Mouse (Mus musculus) embryonic fibroblast, embryonic 13.5 days (primary cell): ENCODE results near the gene Vmo1. TPM values are rescaled to one million over a fixed set of nuclear protein-coding genes. Genes with fewer than 3 reads are reported as not detected.
"Not testable (repeated sequence)": the region's sequence is repeated elsewhere in the genome, so short reads cannot be mapped to it uniquely, and the experiment has no call there.

Experiments
- H3K27ac ChIP-seq: 2 replicates; pipeline ENCODE4 v1.5.1; 2012; ENCODE audit warnings: low read length, control low read depth, inconsistent platforms; ENCODE audit not compliant: insufficient read depth
- H3K4me1 ChIP-seq: 2 replicates; pipeline ENCODE4 v1.6.1; 2011; ENCODE audit warnings: low read length; ENCODE audit not compliant: control insufficient read depth, insufficient read depth
- H3K4me3 ChIP-seq: 2 replicates; pipeline ENCODE4 v1.5.1; 2011; ENCODE audit warnings: mild to moderate bottlenecking, control low read depth, low read length; ENCODE audit not compliant: insufficient read depth
- CTCF ChIP-seq: IDR thresholded peaks from 2 replicates; pipeline ENCODE4 v1.5.1; 2011; ENCODE audit warnings: mild to moderate bottlenecking, control low read depth, low read length, moderate library complexity, borderline replicate concordance; ENCODE audit not compliant: insufficient read depth
- POLR2A ChIP-seq: IDR thresholded peaks from 2 replicates; pipeline ENCODE4 v1.6.1; 2011; ENCODE audit warnings: low read depth, mild to moderate bottlenecking, control low read depth, low read length, moderate library complexity
- polyA plus RNA-seq: library from polyadenylated mRNA; stranded (reverse); fragments of >200 nt; gene quantifications from 2 replicates; pipeline ENCODE4 v1.2.4, GENCODE M21; 2011; ENCODE audit warnings: low read depth; ENCODE audit not compliant: missing spikeins, insufficient read length

The Vmo1 gene
- polyA plus RNA-seq, 1 experiment: 0.79 TPM

GRCm38 (mm10) chr11:70540928-70541327 is 26.5 kb upstream of the Vmo1 start:
- Histone ChIP-seq H3K4me1 (0 out of 2 replicates have a peak, but pooled peaks cover 5% of the 10 kb centered on the region), H3K4me3 (peak overlapping the region; percentile 52), H3K27ac (no peak overlapping the region)
- TF ChIP-seq CTCF: no peak
- no peak for TF ChIP-seq POLR2A

- peak within 1 kb of the TSS; percentile 47; the same call in 1 of the 2 replicates for H3K27ac ChIP-seq
- TF ChIP-seq CTCF (peak; percentile 61; the same call in 1 of the 2 replicates), POLR2A (peak; percentile 61)
These were observed 25.6 kb upstream of the Vmo1 start, which contains the start of gene Pld2 for GRCm38 (mm10) chr11:70539877-70540587. TSS of gene Pld2 (plus strand) at chr11:70540064.

GRCm38 (mm10) chr11:70539423-70539822 is 25.0 kb upstream of the Vmo1 start:
- peak overlapping the region; percentile 47; the same call in 1 of the 2 replicates for H3K27ac ChIP-seq
- no peak for TF ChIP-seq POLR2A
- TF ChIP-seq CTCF: no peak
- 0 out of 2 replicates have a peak, but pooled peaks cover 5% of the 10 kb centered on the region for H3K4me1 ChIP-seq
- peak overlapping the region; percentile 52 for H3K4me3 ChIP-seq

More at GRCm38 (mm10) chr11:70539877-70540587, 25.6 kb upstream of the Vmo1 start, which contains the start of gene Pld2:
- peak within 1 kb of the TSS; percentile 52 for H3K4me3 ChIP-seq
- H3K4me1 ChIP-seq: 0 out of 2 replicates have a peak, but pooled peaks cover 5% of the 10 kb centered on the region

GRCm38 (mm10) chr11:70532839-70533238 is 18.4 kb upstream of the Vmo1 start, which contains the start of gene Gm40193:
TSS of gene Gm40193 (minus strand) at chr11:70532939.
- TF ChIP-seq POLR2A: no peak
- TF ChIP-seq CTCF: no peak
- no peak within 1 kb of the TSS for H3K27ac ChIP-seq
- no peaks in the 10 kb centered on the region for H3K4me1 ChIP-seq
- no peak within 1 kb of the TSS for H3K4me3 ChIP-seq

GRCm38 (mm10) chr11:70531065-70531464 is 16.6 kb upstream of the Vmo1 start:
- not testable (repeated sequence) for H3K4me1 ChIP-seq, H3K27ac ChIP-seq, H3K4me3 ChIP-seq

GRCm38 (mm10) chr11:70528610-70529009 is 14.2 kb upstream of the Vmo1 start:
- TF ChIP-seq CTCF (no peak), POLR2A (0 out of 2 replicates have a peak, but pooled peaks have one; percentile 5)
- Histone ChIP-seq H3K4me3 (no peak overlapping the region), H3K4me1 (0 out of 2 replicates have a peak, but pooled peaks cover 5% of the 10 kb centered on the region), H3K27ac (no peak overlapping the region)

- TF ChIP-seq POLR2A (no peak), CTCF (no peak)
- Histone ChIP-seq H3K4me3 (peak overlapping the region; percentile 97), H3K27ac (no peak overlapping the region), H3K4me1 (0 out of 2 replicates have a peak, but pooled peaks cover 5% of the 10 kb centered on the region)
These were observed 11.8 kb upstream of the Vmo1 start for GRCm38 (mm10) chr11:70526211-70526610.

GRCm38 (mm10) chr11:70525726-70526125 is 11.3 kb upstream of the Vmo1 start:
- no peak for TF ChIP-seq CTCF
- TF ChIP-seq POLR2A: no peak
- Histone ChIP-seq H3K4me1 (0 out of 2 replicates have a peak, but pooled peaks cover 5% of the 10 kb centered on the region), H3K4me3 (peak overlapping the region; percentile 97), H3K27ac (no peak overlapping the region)

GRCm38 (mm10) chr11:70525184-70525678 is 10.8 kb upstream of the Vmo1 start, which contains the start of gene Psmb6:
TSS of gene Psmb6 (plus strand) at chr11:70525367.
- peak within 1 kb of the TSS; percentile 97 for H3K4me3 ChIP-seq
- 0 out of 2 replicates have a peak, but pooled peaks cover 5% of the 10 kb centered on the region for H3K4me1 ChIP-seq
- TF ChIP-seq POLR2A (peak; percentile 69), CTCF (no peak)
- no peak within 1 kb of the TSS for H3K27ac ChIP-seq

GRCm38 (mm10) chr11:70524782-70525181 is 10.4 kb upstream of the Vmo1 start:
- 0 out of 2 replicates have a peak, but pooled peaks cover 5% of the 10 kb centered on the region for H3K4me1 ChIP-seq
- no peak overlapping the region for H3K27ac ChIP-seq
- no peak for TF ChIP-seq CTCF
- TF ChIP-seq POLR2A: no peak; the same call in 1 of the 2 replicates
- H3K4me3 ChIP-seq: 0 out of 2 replicates have a peak overlapping the region, but pooled peaks have one; percentile 12

- H3K4me3 ChIP-seq, H3K27ac ChIP-seq: not testable (repeated sequence)
These were observed 9.0 kb upstream of the Vmo1 start for GRCm38 (mm10) chr11:70523306-70523989.

More at GRCm38 (mm10) chr11:70523306-70523989, 9.0 kb upstream of the Vmo1 start:
- H3K4me1 ChIP-seq: not testable (repeated sequence)
